Mouse (Mus musculus) cerebral cortex, adult 2 months (tissue): ENCODE results near the gene Ttc12.

ENCODE experiments used
- WGBS: fragments of 180-500 bp; shearing (Covaris S2); methylation state at CpG from one replicate; pipeline ENCODE4 v1.1.7; 2018; 5-methylcytosine and 5-hydroxymethylcytosine counted together

Gene Ttc12

DNA sequence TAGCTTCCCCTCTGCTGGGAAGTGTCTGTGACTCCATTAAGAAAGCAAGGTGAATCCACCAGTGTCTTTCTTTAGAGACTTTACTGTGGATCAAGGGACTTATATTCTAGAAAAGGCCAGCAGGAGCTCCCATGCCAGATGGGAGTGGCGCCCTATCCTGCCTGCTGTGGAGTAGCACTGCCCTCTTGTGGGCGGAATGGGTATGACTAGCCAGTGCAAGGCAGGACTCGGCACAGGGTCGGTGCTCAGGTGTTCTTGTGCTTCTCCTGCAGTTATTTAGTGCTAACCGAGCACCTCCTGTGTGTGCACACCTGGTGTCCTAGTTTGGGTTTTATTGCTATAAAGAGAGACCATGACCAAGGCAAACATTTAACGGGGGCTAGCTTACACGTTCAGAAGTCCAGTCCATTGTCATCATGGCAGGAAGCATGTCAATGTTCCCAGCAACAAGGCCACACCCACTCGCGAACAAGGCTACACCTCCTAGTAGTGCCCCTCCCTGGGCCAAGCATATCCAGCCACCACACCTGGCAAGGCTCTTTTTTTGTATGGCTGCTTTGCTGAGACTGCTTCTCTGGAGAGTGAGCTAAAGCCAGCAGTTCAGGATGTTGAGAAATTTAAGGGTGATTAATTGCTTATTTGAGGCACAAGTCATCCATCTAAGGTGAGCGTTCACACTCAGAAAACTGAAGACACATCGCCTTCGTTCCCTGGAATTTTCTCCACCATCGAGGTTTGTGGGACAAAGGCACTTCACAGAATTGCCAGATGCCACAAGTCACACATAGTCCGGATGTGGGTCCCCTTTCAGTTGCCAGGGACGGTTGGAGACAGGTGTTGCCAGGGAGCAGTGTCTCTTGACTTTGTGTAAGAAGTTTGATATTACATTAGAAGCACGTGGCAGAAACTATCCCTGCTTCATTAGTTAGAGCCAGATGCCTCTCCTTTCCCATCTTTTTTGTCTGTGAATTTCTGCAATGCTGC, 3.2 kb upstream of the Ttc12 start:
- WGBS: 24% methylated on average over 16 of the region's 16 CpGs

DNA sequence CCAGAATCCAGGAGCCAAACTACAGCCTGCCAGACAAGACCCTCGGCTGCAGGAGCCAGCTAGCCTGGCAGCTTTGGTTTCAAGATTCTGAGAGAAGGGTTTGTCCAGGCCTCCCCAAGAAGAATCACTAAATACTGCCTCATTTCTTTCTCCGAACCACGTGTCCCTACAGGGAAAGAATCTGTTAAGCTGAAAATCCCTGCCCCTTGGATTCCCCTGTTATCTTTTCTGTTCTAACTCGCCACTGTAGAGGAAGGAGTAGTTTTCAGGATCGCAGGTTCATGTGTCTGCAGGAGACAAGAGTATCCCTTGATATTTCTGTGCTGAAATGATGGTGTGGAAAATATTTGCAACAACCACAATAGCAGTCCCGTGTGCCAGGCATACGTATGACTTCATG, 2.2 kb upstream of the Ttc12 start:
- WGBS: 78% methylated on average over 7 of the region's 7 CpGs

GRCm38 (mm10) chr9:49487657-49487943, 1.6 kb upstream of the Ttc12 start:
- whole genome bisulfite sequencing: 84% methylated on average over 6 of the region's 6 CpGs

DNA sequence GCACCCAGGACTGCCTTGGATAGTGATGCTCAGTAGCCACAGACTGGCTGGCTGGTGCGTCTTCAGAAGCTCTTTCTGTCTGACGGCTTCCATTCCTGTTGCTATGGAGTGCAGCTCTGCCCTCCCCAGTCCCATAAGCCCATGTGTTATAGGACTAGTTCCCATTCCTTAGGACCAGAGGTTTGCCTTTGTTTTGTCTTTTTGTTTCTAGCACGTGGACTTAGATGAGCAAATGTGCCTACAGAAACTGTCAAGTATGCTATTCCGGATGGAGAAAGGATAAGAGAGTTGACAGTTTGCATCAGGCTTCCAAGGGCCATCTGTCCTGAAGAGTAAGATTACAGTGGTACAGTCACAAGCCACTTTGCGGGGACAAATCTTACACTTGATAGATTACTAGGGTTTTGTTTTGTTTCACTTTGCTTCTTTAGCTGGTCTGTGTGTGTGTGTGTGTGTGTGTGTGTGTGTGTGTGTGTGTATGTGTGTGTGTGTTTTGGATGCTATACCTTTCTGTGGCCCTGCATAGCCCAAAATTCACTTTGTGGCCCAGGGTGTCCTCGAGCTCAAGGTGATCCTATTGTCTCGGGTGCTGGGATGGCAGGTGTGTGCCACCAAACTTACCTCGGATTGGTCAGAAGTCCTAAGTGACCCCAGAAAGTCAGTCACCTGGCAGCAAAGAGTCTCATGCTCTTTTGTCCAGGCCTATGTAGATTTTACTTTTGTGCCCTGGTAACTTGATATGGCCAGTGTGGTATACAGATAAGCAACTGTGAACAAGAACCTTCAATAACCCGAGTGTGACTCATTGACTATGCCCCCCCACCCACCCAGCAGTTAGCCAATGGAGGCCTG, 1.0 kb upstream of the Ttc12 start:
- 76% methylated on average over 9 of the region's 9 CpGs for WGBS

DNA sequence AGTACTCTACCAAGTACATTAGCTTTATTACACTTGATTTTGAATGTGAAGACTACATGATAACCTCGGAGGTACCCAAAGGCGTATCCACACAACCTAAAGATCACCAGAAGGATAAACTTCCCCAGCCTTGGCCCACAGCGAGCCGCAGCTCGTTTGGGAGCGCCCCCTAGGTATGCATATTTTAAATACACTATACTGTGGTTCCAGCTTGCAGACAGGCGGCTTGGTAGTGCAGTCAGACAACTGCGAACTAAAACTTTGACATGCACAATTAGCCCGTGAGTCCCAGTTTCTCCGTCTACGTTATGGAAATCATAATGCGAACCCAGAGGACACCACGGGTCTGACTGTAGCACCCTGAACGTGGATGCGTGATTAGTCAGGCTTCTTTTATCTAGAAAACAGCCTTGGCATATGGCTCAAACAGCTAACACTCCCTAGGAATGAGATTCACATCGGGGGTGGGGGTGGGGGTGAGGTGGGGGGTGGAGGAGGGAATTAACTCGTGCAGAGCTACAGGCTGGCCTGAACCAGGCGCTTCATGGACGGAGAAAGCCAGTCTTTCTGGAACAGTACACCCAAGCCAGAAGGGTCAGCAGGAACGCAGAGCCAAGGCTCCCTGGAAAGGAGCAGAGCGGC, 654 bp downstream of the Ttc12 start:
- 7% methylated on average over 21 of the region's 21 CpGs for WGBS

DNA sequence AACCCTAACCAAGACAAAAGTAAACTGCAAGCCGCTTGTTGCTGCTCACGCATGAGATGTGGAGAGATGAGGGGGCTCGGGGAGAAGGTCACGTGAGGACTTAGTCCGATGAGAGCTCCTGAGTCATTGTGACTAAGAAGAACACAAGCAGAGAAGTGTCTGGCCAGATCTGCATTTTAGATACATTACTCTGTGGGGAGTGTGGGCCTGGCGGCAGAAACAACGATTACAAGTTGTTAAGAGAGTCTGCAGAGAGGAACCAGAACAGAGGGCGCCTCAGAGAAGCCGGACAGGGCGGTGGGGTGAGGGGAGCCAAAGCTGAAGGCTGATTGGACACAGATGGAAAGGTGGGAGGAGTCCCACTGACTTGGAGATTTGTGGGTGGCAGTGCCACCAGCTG, 2.7 kb downstream of the Ttc12 start:
- 46% methylated on average over 10 of the region's 10 CpGs for WGBS

DNA sequence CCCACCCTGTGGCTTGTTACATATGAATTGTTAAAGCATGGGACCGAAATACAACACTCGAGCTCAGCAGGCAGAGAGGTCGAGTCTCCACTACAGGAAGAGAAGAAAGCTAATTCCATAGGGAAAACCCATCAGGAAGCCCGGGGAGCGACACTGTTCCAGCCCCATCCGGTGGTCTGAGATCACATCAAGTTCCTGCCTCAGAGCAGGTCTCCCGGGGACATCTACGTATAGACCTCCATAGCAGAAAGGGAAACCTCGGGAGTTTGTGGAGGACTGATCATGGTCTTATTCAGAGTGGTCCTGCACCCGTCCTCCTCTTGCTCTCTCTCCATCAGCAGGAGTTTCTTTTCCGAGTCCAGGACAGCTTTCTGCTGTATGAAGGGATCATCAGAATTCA, 13.9 kb downstream of the Ttc12 start:
- 81% methylated on average over 11 of the region's 11 CpGs for WGBS

DNA sequence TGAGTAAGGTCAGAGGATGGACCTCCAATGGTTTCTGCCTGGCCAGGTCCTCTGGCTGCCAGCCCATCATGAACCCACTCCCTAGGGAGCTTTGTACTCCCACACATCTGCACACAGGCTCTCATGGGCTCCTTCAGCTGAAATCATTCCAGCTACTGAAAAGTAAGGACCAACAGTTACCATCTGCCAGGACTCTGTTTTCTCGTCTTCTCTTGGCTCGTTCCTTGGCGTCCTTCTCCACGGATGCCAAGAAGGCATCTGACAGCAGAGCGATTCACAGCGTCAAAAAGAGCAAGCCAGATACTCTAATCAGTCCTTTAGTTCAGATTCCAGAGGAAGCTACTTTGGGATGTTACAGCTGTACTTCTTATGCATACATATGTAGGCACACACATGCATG, 15.1 kb downstream of the Ttc12 start:
- 34% methylated on average over 6 of the region's 6 CpGs for WGBS

- 95% methylated on average over 19 of the region's 19 CpGs for WGBS
Measured at GRCm38 (mm10) chr9:49470006-49470405, 16.0 kb downstream of the Ttc12 start.

- 81% methylated on average over 3 of the region's 3 CpGs for WGBS
Measured at GRCm38 (mm10) chr9:49456136-49456535, 29.9 kb downstream of the Ttc12 start.

DNA sequence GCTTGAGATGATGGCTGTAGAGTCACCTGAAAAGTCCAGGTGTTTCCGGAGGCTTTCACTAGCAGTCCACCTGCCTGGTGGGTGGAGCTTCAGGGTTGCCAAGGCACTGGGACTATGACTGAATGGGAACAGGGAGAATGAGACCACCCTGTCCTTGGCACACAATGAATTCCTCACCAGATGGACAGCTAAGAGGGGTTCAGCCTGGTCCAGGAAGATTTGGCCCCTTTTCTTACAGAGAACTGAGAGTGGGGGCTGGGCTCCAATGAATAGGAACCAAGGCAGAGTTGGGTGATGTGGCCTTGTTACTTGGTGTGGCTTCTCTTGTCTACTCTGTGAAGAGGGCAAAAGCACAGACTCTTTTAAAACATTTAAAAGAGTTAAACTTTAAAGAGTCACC, 33.6 kb downstream of the Ttc12 start:
- 100% methylated on average over 1 of the region's 1 CpGs for WGBS

DNA sequence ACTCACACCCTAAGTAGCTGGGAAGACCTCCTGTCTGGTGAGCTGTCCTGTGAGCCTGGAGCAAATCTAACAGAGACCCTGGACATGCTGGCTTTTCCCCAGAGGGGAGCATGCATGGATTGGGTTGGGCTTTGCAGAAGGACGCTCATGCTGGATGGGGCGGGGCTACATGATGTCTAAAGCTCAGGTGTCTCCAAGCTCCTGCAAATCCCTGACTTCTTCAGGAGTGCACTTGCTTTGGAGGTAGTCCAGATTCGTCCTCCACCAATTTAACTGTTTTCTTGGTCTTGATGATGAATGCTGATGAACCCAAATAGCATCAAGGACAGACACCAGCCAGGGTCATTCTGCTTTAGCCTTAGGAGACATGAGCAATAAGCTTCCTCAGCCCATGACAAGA, 35.5 kb downstream of the Ttc12 start:
- WGBS: 84% methylated on average over 3 of the region's 3 CpGs

DNA sequence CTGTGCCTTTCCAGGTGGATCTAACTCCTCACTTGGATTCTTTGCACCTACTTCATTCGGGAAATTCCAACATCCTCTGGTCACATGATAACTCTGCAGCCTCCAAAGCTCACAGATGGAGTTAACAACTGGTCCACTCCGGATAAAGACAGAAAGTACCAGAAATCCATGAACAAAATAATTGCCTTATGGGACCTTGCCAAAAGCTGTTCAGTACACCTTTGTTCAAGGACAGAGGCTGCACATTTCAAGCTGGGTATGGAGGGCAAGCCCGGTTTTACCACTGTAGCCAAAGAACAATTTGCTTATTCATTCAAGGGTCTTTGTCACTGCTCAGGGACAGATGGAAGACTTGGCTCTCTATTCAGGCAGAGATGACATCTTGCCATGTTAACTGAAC, 43.4 kb downstream of the Ttc12 start:
- WGBS: 59% methylated on average over 3 of the region's 3 CpGs

DNA sequence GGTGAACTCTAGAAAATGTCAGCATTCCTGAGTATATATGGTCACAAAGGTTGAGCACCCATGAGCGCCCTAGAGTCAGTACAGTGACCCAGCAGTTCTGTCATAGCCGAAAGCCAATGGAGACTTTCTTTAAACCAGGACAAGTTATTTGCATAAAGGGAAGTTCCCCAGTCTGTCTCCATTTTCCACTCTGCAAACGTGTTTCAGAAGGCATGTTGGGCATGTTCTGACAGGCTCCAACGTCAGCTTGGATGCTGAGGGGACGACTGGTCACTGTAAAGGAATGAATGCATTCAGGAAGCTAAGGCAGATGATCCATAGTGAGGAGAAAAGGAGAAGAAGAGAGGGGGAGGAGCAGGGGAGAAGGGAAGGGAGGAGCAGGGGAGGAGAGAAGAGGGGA, 58.5 kb downstream of the Ttc12 start:
- 76% methylated on average over 5 of the region's 5 CpGs for WGBS

- 84% methylated on average over 7 of the region's 7 CpGs for WGBS
Measured at GRCm38 (mm10) chr9:49426921-49427320, 59.1 kb downstream of the Ttc12 start, which contains the start of gene Ankk1. Ankk1 (minus strand) TSS chr9:49427021.

DNA sequence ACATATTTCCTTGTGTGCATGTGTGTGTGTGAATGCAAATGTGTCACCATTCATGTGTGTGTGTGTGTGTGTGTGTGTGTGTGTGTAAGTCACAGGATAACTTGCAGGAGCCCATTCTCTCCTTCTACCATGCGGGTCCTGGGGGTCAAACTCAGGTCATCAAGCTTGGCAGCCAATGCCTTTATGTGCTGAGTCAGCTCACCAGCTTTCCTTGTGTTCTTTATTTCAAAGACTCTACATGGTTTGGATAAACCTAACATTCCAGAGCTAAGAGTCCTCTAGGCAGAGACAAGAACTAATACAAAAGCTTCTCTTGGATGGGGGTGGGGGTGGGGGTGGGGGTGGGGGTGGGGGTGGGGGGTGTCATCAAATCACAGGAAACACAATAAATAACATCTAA, 60.4 kb downstream of the Ttc12 start:
- 69% methylated on average over 1 of the region's 1 CpGs for WGBS

GRCm38 (mm10) chr9:49423866-49424265, 62.2 kb downstream of the Ttc12 start:
- 85% methylated on average over 5 of the region's 5 CpGs for WGBS

DNA sequence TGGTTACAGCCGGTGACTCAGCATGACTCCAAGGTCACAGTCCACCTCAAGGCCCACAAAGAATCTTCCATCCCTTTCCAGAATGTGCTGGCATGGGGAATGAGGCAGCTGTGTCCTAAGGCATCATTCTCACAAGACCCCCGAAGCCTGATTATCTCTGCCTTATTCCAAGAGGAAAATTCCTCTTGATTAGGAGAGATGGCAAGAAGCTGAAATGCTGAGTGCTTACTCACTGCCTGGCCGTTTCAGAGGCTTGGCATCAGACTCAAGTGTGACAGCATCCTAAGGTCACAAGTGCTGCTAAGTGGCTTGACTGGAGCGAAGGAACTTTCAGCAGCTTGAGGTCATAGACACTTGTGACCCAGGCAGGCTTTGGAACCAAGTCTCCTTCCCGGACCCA, 75.4 kb downstream of the Ttc12 start:
- WGBS: 86% methylated on average over 5 of the region's 5 CpGs

GRCm38 (mm10) chr9:49407028-49407427, 79.0 kb downstream of the Ttc12 start:
- WGBS: 88% methylated on average over 5 of the region's 5 CpGs

DNA sequence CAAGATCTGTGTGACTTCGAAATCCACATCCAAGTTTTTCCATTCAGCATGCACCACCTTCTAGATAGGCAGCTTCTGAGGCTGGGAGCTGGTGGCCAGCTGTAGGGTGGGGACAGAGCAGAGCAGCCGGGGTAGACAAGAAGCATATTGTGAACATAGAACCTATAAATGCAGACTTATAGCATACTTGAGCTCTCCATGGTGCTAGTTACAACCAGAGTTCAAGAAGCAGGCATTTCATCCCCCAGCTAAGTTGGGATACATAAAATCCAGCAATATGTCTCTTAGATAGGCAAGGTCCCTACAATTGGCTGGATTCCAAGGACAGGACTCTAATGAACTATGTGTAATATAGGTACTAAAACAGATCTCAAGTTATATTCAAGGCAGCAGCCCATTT, 82.3 kb downstream of the Ttc12 start:
- 80% methylated on average over 2 of the region's 2 CpGs for WGBS

DNA sequence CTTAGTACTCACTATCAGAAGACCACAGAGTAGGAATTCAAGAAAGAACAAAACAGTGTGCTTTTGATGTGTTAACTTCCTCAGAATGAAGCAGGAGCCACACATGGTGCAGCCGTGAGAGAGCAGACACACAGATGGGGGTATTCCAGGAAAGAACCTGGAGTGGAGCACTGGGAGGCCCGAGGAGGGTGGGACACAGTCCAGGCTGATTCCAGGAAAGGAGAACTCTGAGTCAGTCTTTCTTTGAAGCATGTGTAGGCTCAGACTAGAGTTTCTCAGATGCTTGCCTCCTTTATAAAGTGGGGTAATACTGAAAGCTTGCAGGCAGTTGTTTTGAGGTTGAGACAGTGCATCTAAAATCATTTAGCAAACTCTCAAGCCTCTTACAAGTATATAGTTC, 93.8 kb downstream of the Ttc12 start:
- WGBS: 34% methylated on average over 2 of the region's 2 CpGs
